Mouse (Mus musculus): ENCODE measurements around the gene Gfm1.

Gene Gfm1

GRCm38 (mm10) chr3:67496310-67496709 lies 66.4 kb downstream of the Gfm1 start:
- in situ Hi-C loops (cut with MboI), result no loop called here

- in situ Hi-C loops (cut with MboI), result no loop called here
These were observed 68.1 kb downstream of the Gfm1 start for GRCm38 (mm10) chr3:67497998-67498397.

GRCm38 (mm10) chr3:67498773-67499405 lies 69.0 kb downstream of the Gfm1 start:
- in situ Hi-C loops (cut with MboI), result no loop called here

- in situ Hi-C loops (cut with MboI), result no loop called here
These were observed 69.5 kb downstream of the Gfm1 start for GRCm38 (mm10) chr3:67499406-67499791.

- in situ Hi-C loops (cut with MboI), result no loop called here
These were observed 74.0 kb downstream of the Gfm1 start for GRCm38 (mm10) chr3:67503878-67504277.

- in situ Hi-C loops (cut with MboI), result no loop called here
These were observed 75.4 kb downstream of the Gfm1 start for GRCm38 (mm10) chr3:67505286-67505685.

GRCm38 (mm10) chr3:67508216-67508892 lies 78.5 kb downstream of the Gfm1 start:
- in situ Hi-C loops (cut with MboI), result no loop called here

GRCm38 (mm10) chr3:67512807-67513206 lies 82.9 kb downstream of the Gfm1 start:
- in situ Hi-C loops (cut with MboI), result loop anchor here (5.0 kb wide), 1 partner anchor 49 kb away; no protein-coding TSS in a partner anchor

- in situ Hi-C loops (cut with MboI), result loop anchor here (5.0 kb wide), 1 partner anchor 47 kb away; no protein-coding TSS in a partner anchor
These were observed 84.9 kb downstream of the Gfm1 start for GRCm38 (mm10) chr3:67514801-67515273.

- in situ Hi-C loops (cut with MboI), result no loop called here
These were observed 85.4 kb downstream of the Gfm1 start, which contains the start of gene Rarres1 for GRCm38 (mm10) chr3:67515274-67515801. TSS of gene Rarres1 (minus strand) at chr3:67515523.

- in situ Hi-C loops (cut with MboI), result no loop called here
These were observed 90.8 kb downstream of the Gfm1 start for GRCm38 (mm10) chr3:67520568-67521143.

GRCm38 (mm10) chr3:67522709-67523108 lies 92.8 kb downstream of the Gfm1 start:
- in situ Hi-C loops (cut with MboI), result no loop called here

- in situ Hi-C loops (cut with MboI), result no loop called here
These were observed 94.9 kb downstream of the Gfm1 start for GRCm38 (mm10) chr3:67524768-67525167.

All from mature B cell (primary cell).